Mouse (Mus musculus) lung, embryonic 14.5 days (tissue): ENCODE results near the gene Zfp362. TPM values are rescaled to one million over a fixed set of nuclear protein-coding genes. Genes with fewer than 3 reads are reported as not detected.
A peak's percentile ranks its signal among the peaks of the same experiment; 100 is the strongest.

Experiments used
- ATAC-seq: fragments of 200-750 bp; cut with Nextera tagmentation; 2 replicates; pipeline ENCODE4 v1.8.0; 2017; ENCODE audit warnings: mild to moderate bottlenecking, moderate TSS enrichment, moderate library complexity; ENCODE audit not compliant: insufficient read depth
- DNase-seq: peaks from one replicate; pipeline ENCODE4 v3.0.0-alpha.2; 2015
- H3K27ac ChIP-seq: fragments of 300-500 bp; sonication (generic); 2 replicates; pipeline ENCODE4 v1.5.1; 2014; ENCODE audit warnings: low read depth, mild to moderate bottlenecking, moderate library complexity
- H3K27me3 ChIP-seq: fragments of 300-500 bp; sonication (generic); 2 replicates; pipeline ENCODE4 v1.6.1; 2014; ENCODE audit warnings: low read length, control low read depth; ENCODE audit not compliant: insufficient read depth
- H3K36me3 ChIP-seq: fragments of 300-500 bp; sonication (generic); 2 replicates; pipeline ENCODE4 v1.6.1; 2014; ENCODE audit warnings: control low read depth; ENCODE audit not compliant: insufficient read depth
- H3K4me1 ChIP-seq: fragments of 300-500 bp; sonication (generic); 2 replicates; pipeline ENCODE4 v1.6.1; 2014; ENCODE audit warnings: antibody characterized with exemption, control low read depth; ENCODE audit not compliant: insufficient read depth
- H3K4me2 ChIP-seq: fragments of 300-500 bp; sonication (generic); 2 replicates; pipeline ENCODE4 v1.6.1; 2014; ENCODE audit warnings: mild to moderate bottlenecking
- H3K4me3 ChIP-seq: fragments of 300-500 bp; sonication (generic); 2 replicates; pipeline ENCODE4 v1.5.1; 2014; ENCODE audit warnings: low read depth, low read length
- H3K9ac ChIP-seq: fragments of 300-500 bp; sonication (generic); 2 replicates; pipeline ENCODE4 v1.6.1; 2014
- H3K9me3 ChIP-seq: fragments of 300-500 bp; sonication (generic); 2 replicates; pipeline ENCODE4 v1.6.1; 2016; ENCODE audit warnings: low read depth, low read length, control low read depth
- CTCF ChIP-seq: IDR thresholded peaks from 2 replicates; pipeline ENCODE4 v1.5.1; 2016; ENCODE audit warnings: antibody characterized with exemption, low read depth
- WGBS: fragments of 180-500 bp; shearing (Covaris S2); extraction: QIAGEN DNeasy Blood & Tissue Kit; methylation state at CpG from one replicate; pipeline ENCODE4 v1.1.7; 2014; 5-methylcytosine and 5-hydroxymethylcytosine counted together
- polyA plus RNA-seq: library from polyadenylated mRNA; unstranded; fragments of >200 nt; fragmentation: Nextera tagmentation; extraction: Ambion mirVana; gene quantifications from 2 replicates; pipeline ENCODE4 v1.2.1, GENCODE M21; 2014

Zfp362 gene
- polyA plus RNA-seq, 1 experiment from 2014 or later = 48.0 TPM

- DNase-seq = no peak
- no peak for TF ChIP-seq CTCF
These were observed 38.7 kb upstream of the Zfp362 start for GRCm38 (mm10) chr4:128844566-128844965.

GRCm38 (mm10) chr4:128841259-128841658 is 35.4 kb upstream of the Zfp362 start:
- H3K27ac ChIP-seq = peak overlapping the region; percentile 97

More at GRCm38 (mm10) chr4:128844566-128844965, 38.7 kb upstream of the Zfp362 start:
- no peak overlapping the region for H3K27ac ChIP-seq
- no peak overlapping the region for H3K4me2 ChIP-seq
- H3K9ac ChIP-seq = no peak overlapping the region
- WGBS = 32% methylated on average over 13 of the region's 13 CpGs
- no peaks in the 10 kb centered on the region for H3K9me3 ChIP-seq
- H3K36me3 ChIP-seq = no peaks in the 10 kb centered on the region
- H3K4me1 ChIP-seq = peaks cover 11% of the 10 kb centered on the region
- H3K4me3 ChIP-seq = no peak overlapping the region
- no peaks in the 10 kb centered on the region for H3K27me3 ChIP-seq
- no peak for ATAC-seq

GRCm38 (mm10) chr4:128839811-128840738 is 34.2 kb upstream of the Zfp362 start:
- WGBS = 9% methylated on average over 16 of the region's 16 CpGs
- no peak overlapping the region for H3K4me3 ChIP-seq
- peaks cover 30% of the 10 kb centered on the region for H3K4me1 ChIP-seq
- H3K36me3 ChIP-seq = no peaks in the 10 kb centered on the region
- H3K9ac ChIP-seq = peak overlapping the region; percentile 10; the same call in 1 of the 2 replicates
- no peaks in the 10 kb centered on the region for H3K27me3 ChIP-seq
- peak overlapping the region; percentile 97 for H3K27ac ChIP-seq
- ATAC-seq (peak; percentile 93), DNase-seq (peak; percentile 97)
- no peaks in the 10 kb centered on the region for H3K9me3 ChIP-seq
- 0 out of 2 replicates have a peak, but pooled peaks have one; percentile 15 for TF ChIP-seq CTCF
- H3K4me2 ChIP-seq = peak overlapping the region; percentile 21

More at GRCm38 (mm10) chr4:128841259-128841658, 35.4 kb upstream of the Zfp362 start:
- WGBS = 32% methylated on average over 8 of the region's 8 CpGs
- Histone ChIP-seq H3K4me2 (0 out of 2 replicates have a peak overlapping the region, but pooled peaks have one; percentile 8), H3K4me1 (peaks cover 30% of the 10 kb centered on the region), H3K9ac (no peak overlapping the region), H3K27me3 (no peaks in the 10 kb centered on the region), H3K4me3 (no peak overlapping the region), H3K9me3 (no peaks in the 10 kb centered on the region), H3K36me3 (no peaks in the 10 kb centered on the region)
- ATAC-seq (peak; percentile 36), DNase-seq (peak; percentile 87)
- TF ChIP-seq CTCF = no peak

- Histone ChIP-seq H3K27me3 (no peaks in the 10 kb centered on the region), H3K4me2 (no peak overlapping the region), H3K9ac (no peak overlapping the region), H3K27ac (peak overlapping the region; percentile 97), H3K36me3 (no peaks in the 10 kb centered on the region), H3K4me1 (peaks cover 30% of the 10 kb centered on the region), H3K9me3 (no peaks in the 10 kb centered on the region), H3K4me3 (no peak overlapping the region)
- TF ChIP-seq CTCF = no peak
- ATAC-seq (no peak), DNase-seq (peak; percentile 33)
- WGBS = 16% methylated on average over 5 of the region's 5 CpGs
These were observed 32.4 kb upstream of the Zfp362 start for GRCm38 (mm10) chr4:128838202-128838601.

GRCm38 (mm10) chr4:128824131-128824530 is 18.3 kb upstream of the Zfp362 start:
- H3K27ac ChIP-seq = no peak overlapping the region
- no peaks in the 10 kb centered on the region for H3K27me3 ChIP-seq
- H3K9ac ChIP-seq = no peak overlapping the region
- no peaks in the 10 kb centered on the region for H3K36me3 ChIP-seq
- no peaks in the 10 kb centered on the region for H3K4me1 ChIP-seq
- no peak overlapping the region for H3K4me3 ChIP-seq
- DNase-seq = no peak
- H3K9me3 ChIP-seq = no peaks in the 10 kb centered on the region
- no peak for ATAC-seq
- WGBS = 64% methylated on average over 3 of the region's 3 CpGs
- TF ChIP-seq CTCF = no peak
- H3K4me2 ChIP-seq = no peak overlapping the region

GRCm38 (mm10) chr4:128820568-128820967 is 14.7 kb upstream of the Zfp362 start:
- Histone ChIP-seq H3K27ac (no peak overlapping the region), H3K9me3 (no peaks in the 10 kb centered on the region), H3K4me2 (no peak overlapping the region), H3K4me1 (no peaks in the 10 kb centered on the region), H3K27me3 (no peaks in the 10 kb centered on the region), H3K36me3 (no peaks in the 10 kb centered on the region), H3K4me3 (no peak overlapping the region), H3K9ac (no peak overlapping the region)
- DNase-seq (peak; percentile 49), ATAC-seq (no peak)
- no peak for TF ChIP-seq CTCF
- WGBS = 39% methylated on average over 12 of the region's 12 CpGs

- no peaks in the 10 kb centered on the region for H3K4me1 ChIP-seq
- H3K27me3 ChIP-seq = no peaks in the 10 kb centered on the region
- H3K27ac ChIP-seq = no peak overlapping the region
- 28% methylated on average over 7 of the region's 7 CpGs for WGBS
- H3K4me3 ChIP-seq = no peak overlapping the region
- DNase-seq (no peak), ATAC-seq (no peak)
- no peak overlapping the region for H3K9ac ChIP-seq
- H3K9me3 ChIP-seq = no peaks in the 10 kb centered on the region
- H3K36me3 ChIP-seq = no peaks in the 10 kb centered on the region
- H3K4me2 ChIP-seq = no peak overlapping the region
- no peak for TF ChIP-seq CTCF
These were observed 11.2 kb upstream of the Zfp362 start for GRCm38 (mm10) chr4:128817011-128817410.
